Mouse (Mus musculus) erythroblast, embryonic 14.5 days (primary cell): ENCODE measurements around the gene Ak5. TPM values are rescaled to one million over a fixed set of nuclear protein-coding genes. Genes with fewer than 3 reads are reported as not detected.
"Not testable (repeated sequence)": the region's sequence is repeated elsewhere in the genome, so short reads cannot be mapped to it uniquely, and the experiment has no call there.

Source experiments
- H3K27me3 ChIP-seq: 2 replicates; pipeline ENCODE4 v1.6.1; 2012; ENCODE audit warnings: inconsistent platforms; ENCODE audit not compliant: control insufficient read depth
- H3K36me3 ChIP-seq: 2 replicates; pipeline ENCODE4 v1.6.1; 2012; ENCODE audit warnings: mild to moderate bottlenecking, inconsistent platforms; ENCODE audit not compliant: control insufficient read depth
- H3K4me1 ChIP-seq: 2 replicates; pipeline ENCODE4 v1.6.1; 2012; ENCODE audit warnings: inconsistent platforms; ENCODE audit not compliant: control insufficient read depth
- H3K4me3 ChIP-seq: replicated peaks from 2 replicates; pipeline ENCODE3; 2012; ENCODE audit warnings: moderate library complexity, mild to moderate bottlenecking, inconsistent platforms
- H3K9me3 ChIP-seq: 2 replicates; pipeline ENCODE4 v1.6.1; 2012; ENCODE audit warnings: low read length, inconsistent platforms, mixed read lengths; ENCODE audit not compliant: control insufficient read depth
- GATA1 ChIP-seq: IDR thresholded peaks from 2 replicates; pipeline ENCODE4 v1.6.1; 2012; ENCODE audit warnings: low read length, inconsistent platforms, mixed read lengths
- TAL1 ChIP-seq: IDR thresholded peaks from 3 replicates; pipeline ENCODE4 v1.6.1; 2012; ENCODE audit warnings: low read length, inconsistent platforms, mixed read lengths
- polyA plus RNA-seq: library from polyadenylated mRNA; stranded (reverse); fragments of >175 nt; gene quantifications from 2 replicates; pipeline ENCODE4 v1.2.3, GENCODE M21; 2012

Gene Ak5
- polyA plus RNA-seq: not detected in 2 replicates

DNA sequence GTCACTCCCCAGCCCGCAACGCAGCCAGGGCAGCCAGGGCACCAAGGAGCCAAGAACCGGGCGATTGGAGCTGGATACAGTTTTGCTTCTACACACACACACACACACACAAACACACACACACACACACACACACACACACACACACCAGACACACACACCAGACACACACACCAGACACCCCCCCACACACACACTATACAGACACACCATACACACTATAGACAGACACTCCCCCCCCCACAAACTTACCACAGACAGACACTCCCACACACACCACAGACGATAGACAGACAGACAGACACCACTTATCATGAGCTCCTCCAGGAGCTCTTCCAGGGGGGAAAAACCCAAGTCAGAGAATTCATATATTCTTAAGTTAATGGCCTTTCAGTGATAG lies at the start of gene Ak5:
Ak5 (minus strand) TSS at position 122 of the 400 bp plus-strand sequence.
- no peak for TF ChIP-seq GATA1
- Histone ChIP-seq H3K4me3 (no peak within 1 kb of the TSS), H3K36me3 (no peaks in the 10 kb centered on the region), H3K4me1 (no peaks in the 10 kb centered on the region), H3K27me3 (peaks cover 50% of the 10 kb centered on the region), H3K9me3 (no peaks in the 10 kb centered on the region)

DNA sequence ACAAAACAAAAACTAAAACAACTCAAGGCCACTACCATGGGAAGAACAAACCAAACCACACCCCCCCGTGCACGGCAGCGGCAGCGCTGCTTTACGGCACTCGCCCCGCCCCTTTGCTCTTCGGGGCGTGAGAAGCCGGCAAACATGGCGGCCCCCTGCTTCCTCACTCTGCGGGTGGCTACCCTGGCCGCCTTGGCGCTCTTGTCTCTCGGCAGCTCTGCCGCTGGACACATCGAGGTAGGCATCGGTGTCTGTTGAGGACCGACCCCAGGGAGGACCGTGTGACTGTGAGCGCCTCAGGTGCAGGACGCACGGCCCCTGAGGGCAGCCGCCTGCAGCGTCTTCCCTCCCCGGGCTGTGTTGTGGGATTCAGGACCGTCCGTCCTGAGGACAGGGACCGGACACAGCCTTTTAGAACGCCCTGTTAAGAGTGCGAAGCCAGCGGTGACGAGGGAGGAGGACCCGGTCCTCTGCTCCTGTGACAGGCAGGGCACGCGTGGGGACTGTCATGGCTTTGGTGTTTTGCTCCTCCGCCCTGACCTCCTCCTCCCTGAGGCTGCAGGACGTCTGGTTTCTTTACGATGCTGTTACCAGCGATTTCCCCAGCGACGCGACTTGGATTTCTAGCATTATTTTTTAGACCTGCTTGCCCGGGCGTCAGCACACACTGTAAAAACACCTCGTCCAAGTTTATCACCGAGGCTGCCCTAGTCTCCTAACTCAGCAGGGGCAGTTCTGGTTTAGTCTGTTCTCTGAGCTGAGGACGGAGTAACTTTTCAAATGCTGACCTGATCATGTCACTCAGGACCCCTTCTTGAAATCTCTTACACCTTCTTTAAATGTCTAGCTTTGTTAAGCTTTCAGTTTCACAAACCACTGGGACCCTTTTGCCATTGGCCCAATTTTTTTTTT lies 46.1 kb upstream of the Ak5 start, which contains the start of gene Pigk:
Pigk (plus strand) TSS at position 110 of the 912 bp plus-strand sequence.
- Histone ChIP-seq H3K9me3 (no peaks in the 10 kb centered on the region), H3K27me3 (no peaks in the 10 kb centered on the region), H3K4me3 (peak within 1 kb of the TSS; percentile 99), H3K4me1 (peaks cover 22% of the 10 kb centered on the region), H3K36me3 (peaks cover 7% of the 10 kb centered on the region)
- TF ChIP-seq GATA1 (no peak), TAL1 (no peak)

DNA sequence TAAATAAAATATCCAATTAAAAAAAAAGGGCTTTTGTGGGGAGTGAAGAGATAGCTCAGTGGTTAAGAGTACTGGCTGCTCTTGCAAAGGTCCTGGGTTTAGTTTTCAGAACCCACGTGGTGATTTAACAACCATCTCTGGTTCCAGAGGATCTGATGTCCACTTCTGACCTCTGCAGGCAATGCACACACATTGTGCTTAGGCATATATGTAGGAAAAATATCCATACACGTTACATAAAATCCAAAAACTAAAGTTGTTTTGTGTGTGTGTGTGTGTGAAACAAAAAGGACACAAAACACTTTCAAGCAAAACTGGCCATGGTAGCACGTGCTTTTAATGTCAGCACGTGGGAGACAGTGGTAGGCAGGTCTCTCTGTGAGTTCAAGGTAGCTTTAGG lies 44.8 kb upstream of the Ak5 start:
- Histone ChIP-seq H3K36me3 (no peaks in the 10 kb centered on the region), H3K4me1 (peaks cover 22% of the 10 kb centered on the region), H3K9me3 (no peaks in the 10 kb centered on the region), H3K4me3 (no peak overlapping the region), H3K27me3 (no peaks in the 10 kb centered on the region)
- TF ChIP-seq TAL1 (no peak), GATA1 (no peak)

DNA sequence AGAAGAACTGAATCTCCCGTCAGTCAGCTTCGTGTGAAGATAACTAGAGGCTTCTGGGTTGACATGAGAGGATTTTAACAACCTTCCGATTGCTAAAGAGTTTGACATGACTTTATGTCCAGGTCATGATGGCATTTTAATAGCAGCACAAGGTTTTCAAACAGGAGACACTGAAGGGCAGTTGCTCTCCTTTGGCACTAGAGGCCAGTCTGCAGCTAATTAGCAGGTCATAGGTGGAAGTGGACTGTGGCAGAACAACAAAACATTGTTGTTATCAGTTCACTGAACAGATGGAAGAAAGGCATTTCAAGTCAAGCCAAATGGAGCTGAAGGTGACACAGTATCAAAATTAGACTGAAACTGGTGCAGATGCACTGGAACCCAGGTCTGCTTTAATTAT lies 41.8 kb upstream of the Ak5 start:
- Histone ChIP-seq H3K27me3 (no peaks in the 10 kb centered on the region), H3K4me3 (no peak overlapping the region), H3K9me3 (no peaks in the 10 kb centered on the region), H3K36me3 (no peaks in the 10 kb centered on the region), H3K4me1 (peaks cover 15% of the 10 kb centered on the region)
- TF ChIP-seq TAL1 (no peak), GATA1 (no peak)

DNA sequence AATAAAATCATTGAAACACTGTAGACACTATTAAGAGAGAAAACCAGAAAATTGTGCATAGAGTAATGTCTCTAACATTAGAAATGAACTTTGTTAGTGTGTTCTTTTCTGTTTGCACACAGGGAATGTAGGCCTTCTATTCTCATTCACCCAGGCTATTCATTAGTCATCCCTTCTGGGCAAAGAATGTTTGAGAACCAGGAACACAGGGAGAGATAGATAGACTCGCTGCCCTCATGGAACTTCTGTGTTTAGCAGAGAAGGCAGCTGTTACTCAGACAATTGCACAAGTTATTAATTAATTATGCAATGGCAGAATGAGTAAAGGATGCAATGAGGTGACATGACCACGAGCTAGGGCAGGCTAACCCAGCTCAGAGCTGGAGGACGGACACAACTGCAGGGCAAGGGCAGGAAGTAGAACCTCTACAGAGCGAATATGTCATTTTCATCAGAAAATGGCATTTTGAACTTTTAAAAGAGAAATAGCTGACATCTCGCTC lies 39.2 kb upstream of the Ak5 start:
- Histone ChIP-seq H3K4me1 (no peaks in the 10 kb centered on the region), H3K36me3 (no peaks in the 10 kb centered on the region), H3K4me3 (no peak overlapping the region), H3K27me3 (no peaks in the 10 kb centered on the region), H3K9me3 (no peaks in the 10 kb centered on the region)
- no peak for TF ChIP-seq TAL1

DNA sequence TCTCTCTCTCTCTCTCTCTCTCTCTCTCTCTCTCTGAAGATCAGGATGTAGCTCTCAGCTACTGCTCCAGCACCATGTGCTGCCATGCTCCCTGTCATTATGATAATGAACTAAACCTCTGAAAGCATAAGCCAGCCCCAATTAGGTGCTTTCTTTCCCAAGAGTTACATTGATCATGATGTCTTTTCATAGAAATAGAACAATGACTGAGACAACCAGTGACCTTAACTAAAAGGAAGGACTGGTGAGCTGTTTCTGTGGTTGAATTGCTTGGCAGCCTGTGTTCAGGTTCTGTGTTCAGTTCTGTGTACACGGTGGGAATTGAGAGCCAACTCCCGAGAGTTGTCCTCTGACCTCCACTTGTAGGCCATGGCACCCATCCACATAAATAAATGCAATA lies 38.7 kb upstream of the Ak5 start:
- H3K36me3 ChIP-seq: no peaks in the 10 kb centered on the region
- no peaks in the 10 kb centered on the region for H3K9me3 ChIP-seq
- H3K4me1 ChIP-seq: no peaks in the 10 kb centered on the region
- no peak overlapping the region for H3K4me3 ChIP-seq
- no peak for TF ChIP-seq GATA1
- no peak for TF ChIP-seq TAL1
- H3K27me3 ChIP-seq: no peaks in the 10 kb centered on the region

DNA sequence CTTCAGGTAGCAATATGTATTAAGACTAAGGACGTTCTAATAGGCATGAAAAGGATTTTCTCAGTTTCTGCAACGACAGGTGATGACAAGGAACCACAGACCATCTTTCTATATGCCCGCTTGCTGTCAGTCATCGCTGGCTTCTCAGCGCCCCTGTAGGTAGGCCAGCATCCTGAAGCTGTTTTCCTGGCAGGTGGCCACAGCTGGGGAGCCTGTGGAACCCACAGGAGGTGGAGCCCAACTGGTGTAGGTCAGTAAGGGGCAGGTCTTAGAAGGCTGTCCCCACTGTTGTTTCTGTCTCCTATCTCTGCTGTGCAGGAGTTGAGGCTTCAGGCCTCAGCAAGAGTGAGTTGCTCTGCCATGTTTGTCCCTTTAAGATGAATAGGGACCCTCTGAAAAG lies 37.7 kb upstream of the Ak5 start:
- Histone ChIP-seq H3K4me1 (no peaks in the 10 kb centered on the region), H3K9me3 (no peaks in the 10 kb centered on the region), H3K27me3 (no peaks in the 10 kb centered on the region), H3K4me3 (no peak overlapping the region), H3K36me3 (no peaks in the 10 kb centered on the region)
- no peak for TF ChIP-seq TAL1
- no peak for TF ChIP-seq GATA1

DNA sequence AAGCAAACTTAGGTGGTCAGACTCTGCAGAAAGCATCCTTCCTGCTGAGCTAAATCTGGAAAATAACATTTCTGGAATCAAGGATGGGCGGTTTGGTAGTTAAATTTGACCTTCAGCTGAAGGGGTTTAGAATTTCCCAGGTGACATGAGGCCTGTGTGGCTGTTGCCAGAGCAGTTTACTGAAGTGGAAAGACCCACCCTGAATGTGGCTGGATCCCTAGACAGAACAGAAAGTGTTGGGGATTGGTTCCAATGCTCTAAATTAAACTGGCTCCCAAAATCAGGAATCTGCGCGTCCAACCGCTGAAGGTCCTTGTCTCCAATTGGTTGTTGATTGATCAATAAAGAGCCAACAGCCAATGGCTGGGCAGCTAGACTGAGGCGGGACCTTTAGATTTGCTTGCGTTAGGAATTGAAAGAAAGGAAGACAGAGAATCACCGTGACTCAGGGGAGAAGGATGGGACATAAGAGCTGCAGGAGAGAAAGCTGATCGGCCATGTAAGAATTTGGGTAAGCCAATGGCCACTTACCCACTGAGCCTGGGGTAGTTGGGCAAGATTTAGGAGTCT lies 34.2 kb upstream of the Ak5 start:
- no peak for TF ChIP-seq GATA1
- no peak for TF ChIP-seq TAL1
- H3K4me3 ChIP-seq: no peak overlapping the region
- H3K27me3 ChIP-seq: peaks cover 3% of the 10 kb centered on the region
- no peaks in the 10 kb centered on the region for H3K4me1 ChIP-seq
- H3K36me3 ChIP-seq: no peaks in the 10 kb centered on the region
- H3K9me3 ChIP-seq: no peaks in the 10 kb centered on the region

DNA sequence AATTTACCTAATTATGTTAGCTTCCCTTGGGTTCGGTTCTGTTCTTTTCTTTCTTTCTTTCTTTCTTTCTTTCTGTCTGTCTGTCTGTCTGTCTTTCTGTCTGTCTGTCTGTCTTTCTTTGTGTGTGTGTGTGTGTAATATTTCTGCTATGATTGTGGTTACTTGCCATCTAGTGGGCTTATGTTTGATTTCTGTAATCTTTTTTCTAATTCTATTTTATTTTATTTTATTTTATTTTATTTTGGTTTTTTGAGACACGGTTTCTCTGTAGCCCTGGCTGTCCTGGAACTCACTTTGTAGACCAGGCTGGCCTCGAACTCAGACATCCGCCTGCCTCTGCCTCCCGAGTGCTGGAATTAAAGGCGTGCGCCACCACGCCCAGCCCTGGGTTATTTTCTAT lies 33.4 kb upstream of the Ak5 start:
- H3K27me3 ChIP-seq, H3K4me3 ChIP-seq: not testable (repeated sequence)

More for the DNA sequence above, 33.4 kb upstream of the Ak5 start:
- not testable (repeated sequence) for H3K9me3 ChIP-seq, H3K4me1 ChIP-seq, H3K36me3 ChIP-seq
